Mouse (Mus musculus) embryo, embryonic 10 days (tissue): Measurements from ENCODE around the gene Creb3l4.
A peak's percentile ranks its signal among the peaks of the same experiment; 100 is the strongest.
"Not testable (repeated sequence)": the region's sequence is repeated elsewhere in the genome, so short reads cannot be mapped to it uniquely, and the experiment has no call there.

Experiments
- DNase-seq: peaks from one replicate; pipeline ENCODE4 v3.0.0-alpha.2; 2015; ENCODE audit warnings: low spot score

The Creb3l4 gene

GRCm38 (mm10) chr3:90242984-90243775 lies at the start of gene Creb3l4:
TSS of gene Creb3l4 (minus strand) at chr3:90243512.
- DNase-seq = peak; percentile 90

- peak; percentile 99 for DNase-seq
Measured at GRCm38 (mm10) chr3:90292345-90293275, 49.3 kb upstream of the Creb3l4 start, which contains the start of gene Gatad2b. TSS of gene Gatad2b (plus strand) at chr3:90293178.

DNA sequence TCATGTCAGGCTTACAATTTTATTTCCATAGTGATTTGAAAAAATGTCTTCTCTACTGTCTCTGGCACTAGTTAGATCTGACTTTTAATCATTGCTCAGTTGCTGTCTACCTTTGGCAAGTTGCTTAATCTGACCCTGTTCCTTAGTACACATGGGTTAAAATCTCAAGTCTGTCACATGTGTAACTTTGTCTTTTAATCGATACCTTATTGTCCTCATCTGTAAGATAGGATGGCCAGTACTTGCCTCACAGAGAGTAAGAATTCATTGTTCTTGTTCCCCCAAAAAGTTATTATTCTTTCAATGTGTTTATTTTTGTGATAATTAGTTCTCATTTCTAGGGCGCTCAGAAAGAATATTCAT lies 48.7 kb upstream of the Creb3l4 start:
- no peak for DNase-seq

DNA sequence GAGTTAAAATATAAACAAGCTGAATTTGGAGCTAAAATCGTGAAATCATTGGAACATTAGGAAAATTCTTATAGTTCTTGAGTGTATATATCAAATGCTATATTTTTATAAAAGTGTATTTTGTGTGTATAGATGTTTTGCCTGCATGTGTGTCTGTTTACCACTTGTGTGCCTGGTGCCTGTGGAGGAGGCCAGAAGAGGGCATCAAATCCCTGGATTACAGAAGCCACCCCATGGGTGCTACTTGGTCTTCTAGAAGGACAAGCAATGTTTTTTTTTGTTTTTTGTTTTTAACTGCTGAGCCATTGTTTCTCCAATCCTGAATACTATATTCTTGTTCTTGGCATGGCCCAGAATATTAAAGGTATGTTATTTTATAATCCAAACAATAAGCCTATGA lies 47.3 kb upstream of the Creb3l4 start:
- DNase-seq = no peak

GRCm38 (mm10) chr3:90289403-90289802 lies 46.1 kb upstream of the Creb3l4 start:
- DNase-seq = not testable (repeated sequence)

GRCm38 (mm10) chr3:90284150-90284549 lies 40.8 kb upstream of the Creb3l4 start:
- no peak for DNase-seq

GRCm38 (mm10) chr3:90280708-90281107 lies 37.4 kb upstream of the Creb3l4 start:
- no peak for DNase-seq

DNA sequence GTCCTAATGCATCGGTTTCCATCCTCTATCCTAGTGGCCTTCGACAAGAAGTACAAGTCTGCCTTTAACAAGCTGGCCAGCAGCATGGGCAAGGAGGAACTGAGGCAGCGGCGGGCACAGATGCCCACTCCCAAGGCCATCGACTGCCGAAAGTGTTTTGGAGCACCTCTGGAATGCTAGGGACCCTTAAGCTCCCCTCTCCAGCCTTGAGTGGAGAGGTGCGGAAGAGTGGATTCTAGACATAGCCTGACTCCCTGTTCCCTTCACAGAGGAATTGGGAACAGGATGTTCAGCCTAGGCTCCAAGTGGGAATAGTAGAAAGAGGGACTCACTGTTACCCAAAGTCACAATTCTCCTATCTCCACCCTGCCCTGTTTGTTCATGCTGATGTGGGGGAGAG lies 36.4 kb upstream of the Creb3l4 start:
- DNase-seq = no peak

- DNase-seq = no peak
Measured at GRCm38 (mm10) chr3:90279216-90279615, 35.9 kb upstream of the Creb3l4 start.

DNA sequence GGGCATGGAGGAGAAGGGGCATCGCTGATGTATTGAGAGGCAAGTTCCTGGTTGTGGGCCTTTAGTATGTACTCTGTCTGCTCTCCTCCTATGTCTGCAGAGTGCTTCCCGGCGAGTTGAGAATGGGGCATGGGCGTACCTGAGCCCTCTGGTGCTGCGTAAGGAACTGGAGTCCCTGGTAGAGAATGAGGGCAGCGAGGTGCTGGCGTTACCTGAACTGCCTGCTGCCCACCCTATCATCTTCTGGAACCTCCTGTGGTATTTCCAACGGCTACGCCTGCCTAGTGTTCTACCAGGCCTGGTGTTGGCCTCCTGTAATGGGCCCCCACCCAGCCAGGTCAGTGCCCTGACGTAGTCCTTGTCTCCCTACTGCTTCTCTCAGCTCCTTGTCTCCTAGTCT lies 34.9 kb upstream of the Creb3l4 start:
- DNase-seq = no peak

GRCm38 (mm10) chr3:90277793-90278192 lies 34.5 kb upstream of the Creb3l4 start:
- DNase-seq = no peak

- DNase-seq = no peak
Measured at GRCm38 (mm10) chr3:90276858-90277257, 33.5 kb upstream of the Creb3l4 start.

GRCm38 (mm10) chr3:90275286-90275685 lies 32.0 kb upstream of the Creb3l4 start:
- DNase-seq = no peak

DNA sequence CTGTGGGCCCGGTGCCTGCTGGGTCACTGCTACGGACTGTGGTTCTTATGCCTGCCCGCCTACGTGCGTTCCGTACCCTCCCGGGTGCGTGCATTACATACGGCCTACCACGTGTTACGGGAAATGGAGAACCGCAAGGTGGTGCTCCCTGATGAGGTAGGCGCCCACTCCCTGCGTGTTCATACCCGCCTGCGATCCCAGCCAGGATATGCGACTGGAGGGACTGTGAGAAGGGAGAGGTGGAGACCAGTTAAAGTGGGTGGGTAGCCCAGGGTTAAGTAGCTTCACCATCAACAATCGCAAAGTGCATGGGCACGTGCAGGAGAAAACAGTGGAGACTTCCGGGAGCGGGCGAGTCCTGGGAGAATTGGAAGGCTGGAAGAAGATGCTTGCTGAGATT lies 30.5 kb upstream of the Creb3l4 start:
- no peak for DNase-seq

DNA sequence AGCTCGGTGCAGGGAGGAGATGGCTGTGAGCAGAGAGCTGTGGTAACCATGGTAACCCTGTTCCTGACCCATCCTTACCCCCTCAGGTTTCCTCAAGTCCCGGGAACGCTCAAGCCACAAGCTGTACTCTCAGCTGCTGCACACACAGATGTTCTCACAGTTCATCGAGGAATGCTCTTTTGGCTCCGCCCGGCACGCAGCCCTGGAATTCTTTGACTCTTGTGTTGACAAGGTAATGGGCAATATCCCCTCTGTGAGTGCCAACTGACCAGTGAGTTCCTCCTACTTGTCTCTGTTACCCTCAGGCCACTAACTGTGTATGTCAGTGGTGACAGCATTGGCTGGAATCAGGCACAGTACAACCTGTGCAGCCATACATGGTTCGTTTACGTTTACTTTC lies 28.9 kb upstream of the Creb3l4 start:
- no peak for DNase-seq

DNA sequence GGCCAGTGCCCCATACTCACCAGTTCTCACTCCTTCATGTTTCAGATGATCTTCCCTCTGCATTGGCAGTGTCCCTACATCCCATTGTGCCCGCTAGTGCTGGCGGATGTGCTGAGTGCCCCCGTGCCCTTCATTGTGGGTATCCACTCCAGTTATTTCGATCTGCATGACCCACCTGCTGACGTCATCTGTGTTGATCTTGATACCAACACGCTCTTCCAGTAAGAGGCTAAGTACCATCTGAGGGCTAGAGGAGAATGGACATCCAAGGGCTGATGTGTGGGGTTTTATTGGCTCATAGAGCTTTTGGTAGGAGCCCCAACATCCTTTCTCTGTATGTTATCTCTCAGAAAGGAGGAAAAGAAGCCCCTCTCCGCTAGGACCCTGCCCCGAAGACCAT lies 27.5 kb upstream of the Creb3l4 start:
- DNase-seq = no peak

GRCm38 (mm10) chr3:90268971-90269370 lies 25.7 kb upstream of the Creb3l4 start:
- no peak for DNase-seq

DNA sequence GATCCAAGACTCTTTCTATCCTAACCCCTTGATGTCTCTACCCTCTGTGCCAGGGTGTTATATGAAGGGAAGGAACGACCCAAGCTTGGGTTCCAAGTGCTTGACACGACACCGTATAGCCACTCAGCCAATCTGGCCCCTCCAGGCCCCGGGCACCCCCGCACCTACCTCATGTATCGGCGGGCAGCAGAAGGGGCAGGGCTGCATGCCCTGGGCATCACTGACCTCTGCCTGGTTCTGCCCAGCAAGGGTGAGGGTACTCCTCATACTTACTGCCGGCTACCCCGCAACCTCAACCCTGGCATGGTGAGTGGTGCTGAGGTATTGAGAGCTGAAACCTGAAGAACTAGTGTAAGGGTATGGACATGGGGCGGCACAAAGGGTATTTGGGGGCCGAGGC lies 24.9 kb upstream of the Creb3l4 start:
- DNase-seq = no peak

GRCm38 (mm10) chr3:90266901-90267775 lies 23.8 kb upstream of the Creb3l4 start:
- no peak for DNase-seq

DNA sequence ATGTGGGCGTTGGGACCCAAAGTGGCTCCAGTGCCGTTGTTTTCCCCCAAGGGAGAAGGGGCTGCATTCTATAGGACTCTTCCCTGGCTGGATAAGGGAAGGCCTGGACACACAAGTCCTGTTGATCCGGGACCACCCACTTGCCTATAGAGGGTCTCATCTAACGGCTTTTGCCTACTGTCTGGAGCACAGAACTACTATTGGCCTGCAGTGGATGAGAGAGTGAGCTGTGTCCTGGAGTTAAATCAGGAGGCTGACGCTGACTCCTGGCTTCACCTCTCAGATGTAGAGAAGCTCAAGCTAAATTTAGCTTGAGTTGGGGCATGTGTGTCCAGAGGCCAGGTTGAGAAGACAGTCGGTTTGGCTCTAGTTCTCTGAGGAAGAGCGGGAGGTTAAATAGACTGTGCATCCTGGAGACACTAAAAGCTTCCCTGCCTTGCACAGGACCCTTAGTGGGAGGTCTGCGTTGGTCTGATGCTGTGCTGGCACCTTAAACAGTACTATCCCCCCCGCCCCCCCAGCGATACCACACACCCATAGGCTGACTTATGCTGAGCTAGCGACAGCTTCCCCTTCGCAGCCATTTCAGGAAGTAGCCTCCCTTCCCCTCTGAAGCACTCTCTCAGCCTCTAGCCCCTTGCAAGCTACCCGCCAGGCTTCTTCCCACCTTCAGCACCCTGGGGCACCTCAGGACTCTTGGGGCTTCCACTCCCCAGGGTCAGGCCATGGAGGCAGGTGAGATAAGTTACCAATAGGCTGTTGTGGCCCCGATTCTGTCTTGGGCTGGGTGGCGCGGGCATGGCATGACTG lies 22.8 kb upstream of the Creb3l4 start:
- DNase-seq = no peak
